Mouse (Mus musculus): ENCODE measurements around the gene Efna4. TPM values are rescaled to one million over a fixed set of nuclear protein-coding genes. Genes with fewer than 3 reads are reported as not detected.

Gene Efna4
- polyA plus RNA-seq, 1 experiment from 2014 or later: 4.3 TPM

- H3K9ac ChIP-seq: no peak overlapping the region
- no peaks in the 10 kb centered on the region for H3K9me3 ChIP-seq
- no peak for ATAC-seq (replicated peaks)
- no peak overlapping the region for H3K4me3 ChIP-seq
- no peak overlapping the region for H3K27ac ChIP-seq
- no peaks in the 10 kb centered on the region for H3K4me1 ChIP-seq
- H3K4me2 ChIP-seq: no peak overlapping the region
- WGBS: 82% methylated on average over 5 of the region's 5 CpGs
- H3K36me3 ChIP-seq (replicated peaks): no peaks in the 10 kb centered on the region
- no peaks in the 10 kb centered on the region for H3K27me3 ChIP-seq (replicated peaks)
These were observed 43.6 kb downstream of the Efna4 start for GRCm38 (mm10) chr3:89294195-89294594.

GRCm38 (mm10) chr3:89293247-89293918, 44.4 kb downstream of the Efna4 start:
- H3K4me2 ChIP-seq: no peak overlapping the region
- H3K9ac ChIP-seq: no peak overlapping the region
- no peaks in the 10 kb centered on the region for H3K4me1 ChIP-seq
- H3K4me3 ChIP-seq: no peak overlapping the region
- WGBS: 91% methylated on average over 11 of the region's 11 CpGs
- H3K27ac ChIP-seq: no peak overlapping the region
- no peaks in the 10 kb centered on the region for H3K27me3 ChIP-seq (replicated peaks)
- H3K36me3 ChIP-seq (replicated peaks): no peaks in the 10 kb centered on the region
- no peak for ATAC-seq (replicated peaks)
- H3K9me3 ChIP-seq: no peaks in the 10 kb centered on the region

- no peak overlapping the region for H3K4me2 ChIP-seq
- 66% methylated on average over 5 of the region's 5 CpGs for WGBS
- H3K4me3 ChIP-seq: no peak overlapping the region
- no peaks in the 10 kb centered on the region for H3K36me3 ChIP-seq (replicated peaks)
- no peak overlapping the region for H3K9ac ChIP-seq
- H3K4me1 ChIP-seq: no peaks in the 10 kb centered on the region
- H3K9me3 ChIP-seq: no peaks in the 10 kb centered on the region
- no peaks in the 10 kb centered on the region for H3K27me3 ChIP-seq (replicated peaks)
- ATAC-seq (replicated peaks): no peak
- no peak overlapping the region for H3K27ac ChIP-seq
These were observed 45.5 kb downstream of the Efna4 start for GRCm38 (mm10) chr3:89292303-89292702.

- H3K4me3 ChIP-seq: no peak overlapping the region
- H3K9ac ChIP-seq: no peak overlapping the region
- no peaks in the 10 kb centered on the region for H3K27me3 ChIP-seq (replicated peaks)
- H3K4me2 ChIP-seq: no peak overlapping the region
- H3K4me1 ChIP-seq: no peaks in the 10 kb centered on the region
- H3K9me3 ChIP-seq: no peaks in the 10 kb centered on the region
- WGBS: 83% methylated on average over 10 of the region's 10 CpGs
- no peak for ATAC-seq (replicated peaks)
- H3K27ac ChIP-seq: no peak overlapping the region
- no peaks in the 10 kb centered on the region for H3K36me3 ChIP-seq (replicated peaks)
These were observed 46.0 kb downstream of the Efna4 start for GRCm38 (mm10) chr3:89291874-89292273.

GRCm38 (mm10) chr3:89288503-89288928, 49.3 kb downstream of the Efna4 start:
- Histone ChIP-seq H3K4me1 (no peaks in the 10 kb centered on the region), H3K9me3 (no peaks in the 10 kb centered on the region), H3K36me3 (replicated peaks) (no peaks in the 10 kb centered on the region), H3K4me3 (no peak overlapping the region), H3K27me3 (replicated peaks) (no peaks in the 10 kb centered on the region), H3K4me2 (no peak overlapping the region), H3K27ac (no peak overlapping the region), H3K9ac (no peak overlapping the region)
- ATAC-seq (replicated peaks): no peak
- 49% methylated on average over 7 of the region's 7 CpGs for WGBS

DNA sequence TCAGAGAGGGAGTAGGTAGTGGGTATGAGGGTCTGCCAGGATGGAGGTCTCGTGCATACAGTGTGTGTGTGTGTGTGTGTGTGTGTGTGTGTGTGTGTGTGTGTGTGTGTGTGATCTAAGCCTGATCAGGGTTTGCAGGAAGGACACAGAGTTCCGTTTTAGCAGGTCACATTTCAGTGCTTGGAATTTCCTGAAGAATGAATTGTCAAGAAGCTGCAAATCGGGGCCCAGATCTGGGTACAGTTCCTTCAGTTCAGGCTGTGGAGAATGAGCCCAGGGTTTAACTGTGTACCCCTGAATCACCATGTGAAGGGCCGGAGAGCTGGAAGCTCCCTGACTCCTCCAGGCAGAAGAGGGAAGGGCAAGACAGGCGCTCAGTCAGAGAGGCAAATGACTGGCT, 50.5 kb downstream of the Efna4 start:
- no peak overlapping the region for H3K4me3 ChIP-seq
- WGBS: 67% methylated on average over 5 of the region's 5 CpGs
- no peak overlapping the region for H3K27ac ChIP-seq
- no peak for ATAC-seq (replicated peaks)
- no peaks in the 10 kb centered on the region for H3K4me1 ChIP-seq
- no peaks in the 10 kb centered on the region for H3K36me3 ChIP-seq (replicated peaks)
- H3K4me2 ChIP-seq: no peak overlapping the region
- H3K27me3 ChIP-seq (replicated peaks): no peaks in the 10 kb centered on the region
- no peak overlapping the region; the same call in 1 of the 2 replicates for H3K9ac ChIP-seq
- H3K9me3 ChIP-seq: no peaks in the 10 kb centered on the region

DNA sequence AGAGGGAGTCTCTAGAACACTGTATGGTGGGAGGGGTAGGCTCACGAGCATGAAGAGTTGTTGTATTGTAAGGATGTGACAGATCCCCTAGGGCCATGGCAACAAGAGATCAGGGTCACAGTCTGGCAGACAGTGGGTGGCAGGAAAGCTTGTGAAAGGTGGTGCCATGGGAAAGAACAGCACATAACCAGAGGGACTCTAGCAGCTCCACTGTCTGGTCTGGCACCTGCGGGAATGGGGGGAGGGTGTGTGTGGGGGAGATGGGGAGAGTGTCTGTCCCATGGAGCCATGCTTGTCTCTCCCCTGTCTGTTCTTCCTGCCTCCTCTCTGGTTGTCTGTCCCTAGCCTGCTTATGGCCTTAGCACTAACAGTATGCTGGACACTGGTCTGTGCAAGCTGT, 52.3 kb downstream of the Efna4 start:
- 31% methylated on average over 2 of the region's 2 CpGs for WGBS
- H3K4me2 ChIP-seq: no peak overlapping the region
- H3K9ac ChIP-seq: no peak overlapping the region
- H3K27ac ChIP-seq: no peak overlapping the region
- ATAC-seq (replicated peaks): no peak
- peaks cover 8% of the 10 kb centered on the region for H3K27me3 ChIP-seq (replicated peaks)
- no peak overlapping the region for H3K4me3 ChIP-seq
- H3K9me3 ChIP-seq: no peaks in the 10 kb centered on the region
- H3K4me1 ChIP-seq: peaks cover 14% of the 10 kb centered on the region
- H3K36me3 ChIP-seq (replicated peaks): no peaks in the 10 kb centered on the region

GRCm38 (mm10) chr3:89284261-89284660, 53.6 kb downstream of the Efna4 start:
- peaks cover 8% of the 10 kb centered on the region for H3K27me3 ChIP-seq (replicated peaks)
- no peak overlapping the region for H3K27ac ChIP-seq
- WGBS: 82% methylated on average over 3 of the region's 3 CpGs
- no peaks in the 10 kb centered on the region for H3K36me3 ChIP-seq (replicated peaks)
- H3K4me2 ChIP-seq: no peak overlapping the region
- peaks cover 26% of the 10 kb centered on the region for H3K4me1 ChIP-seq
- no peak overlapping the region for H3K9ac ChIP-seq
- H3K4me3 ChIP-seq: no peak overlapping the region
- H3K9me3 ChIP-seq: no peaks in the 10 kb centered on the region
- no peak for ATAC-seq (replicated peaks)

Other genes starting within 250 kb of the Efna4 start
- gene Rusc1, start 244.7 kb downstream of the Efna4 start, polyA plus RNA-seq (2015; fragmentation: Nextera tagmentation; extraction: Ambion mirVana): 111 and 113 TPM in 2 replicates
- 0.11 TPM in 1 of 2 replicates, not detected in the other for gene Gm43738, start 236.9 kb downstream of the Efna4 start, polyA plus RNA-seq (2015; fragmentation: Nextera tagmentation; extraction: Ambion mirVana)
- gene Fdps, start 236.1 kb downstream of the Efna4 start, polyA plus RNA-seq (2015; fragmentation: Nextera tagmentation; extraction: Ambion mirVana): 461 and 488 TPM in 2 replicates
- gene Pklr, start 201.9 kb downstream of the Efna4 start, polyA plus RNA-seq (2015; fragmentation: Nextera tagmentation; extraction: Ambion mirVana): 0.05 and 0.14 TPM in 2 replicates
- gene Hcn3, start 177.8 kb downstream of the Efna4 start, polyA plus RNA-seq (2015; fragmentation: Nextera tagmentation; extraction: Ambion mirVana): 59.6 and 59.8 TPM in 2 replicates
- gene Clk2, start 173.2 kb downstream of the Efna4 start, polyA plus RNA-seq (2015; fragmentation: Nextera tagmentation; extraction: Ambion mirVana): 22.4 and 26.7 TPM in 2 replicates
- 144 and 146 TPM in 2 replicates for gene Scamp3, start 160.6 kb downstream of the Efna4 start, polyA plus RNA-seq (2015; fragmentation: Nextera tagmentation; extraction: Ambion mirVana)
- 33.5 and 37.5 TPM in 2 replicates for gene Fam189b, start 154.9 kb downstream of the Efna4 start, polyA plus RNA-seq (2015; fragmentation: Nextera tagmentation; extraction: Ambion mirVana)
- 50.3 and 51.0 TPM in 2 replicates for gene Gba, start 135.1 kb downstream of the Efna4 start, polyA plus RNA-seq (2015; fragmentation: Nextera tagmentation; extraction: Ambion mirVana)
- 58.7 and 58.8 TPM in 2 replicates for gene Thbs3, start 122.8 kb downstream of the Efna4 start, polyA plus RNA-seq (2015; fragmentation: Nextera tagmentation; extraction: Ambion mirVana)
- 159 and 161 TPM in 2 replicates for gene Mtx1, start 110.9 kb downstream of the Efna4 start, polyA plus RNA-seq (2015; fragmentation: Nextera tagmentation; extraction: Ambion mirVana)
- gene Muc1, start 109.0 kb downstream of the Efna4 start, polyA plus RNA-seq (2015; fragmentation: Nextera tagmentation; extraction: Ambion mirVana): 0.93 and 1.3 TPM in 2 replicates
- 177 and 185 TPM in 2 replicates for gene Krtcap2, start 92.1 kb downstream of the Efna4 start, polyA plus RNA-seq (2015; fragmentation: Nextera tagmentation; extraction: Ambion mirVana)
- 95.9 and 97.9 TPM in 2 replicates for gene Trim46, start 91.7 kb downstream of the Efna4 start, polyA plus RNA-seq (2015; fragmentation: Nextera tagmentation; extraction: Ambion mirVana)
- 65.8 and 69.1 TPM in 2 replicates for gene Dpm3, start 78.7 kb downstream of the Efna4 start, polyA plus RNA-seq (2015; fragmentation: Nextera tagmentation; extraction: Ambion mirVana)
- 31.4 and 37.5 TPM in 2 replicates for gene Slc50a1, start 67.5 kb downstream of the Efna4 start, polyA plus RNA-seq (2015; fragmentation: Nextera tagmentation; extraction: Ambion mirVana)
- gene Efna1, start 56.9 kb downstream of the Efna4 start, polyA plus RNA-seq (2015; fragmentation: Nextera tagmentation; extraction: Ambion mirVana): 8.0 and 10.2 TPM in 2 replicates
- 40.5 and 43.0 TPM in 2 replicates for gene Efna3, start 15.1 kb downstream of the Efna4 start, polyA plus RNA-seq (2015; fragmentation: Nextera tagmentation; extraction: Ambion mirVana)
- 59.5 and 62.2 TPM in 2 replicates for gene Adam15, start 12.0 kb upstream of the Efna4 start, polyA plus RNA-seq (2015; fragmentation: Nextera tagmentation; extraction: Ambion mirVana)
- 0.14 and 0.17 TPM in 2 replicates for gene Dcst2, start 23.9 kb upstream of the Efna4 start, polyA plus RNA-seq (2015; fragmentation: Nextera tagmentation; extraction: Ambion mirVana)
- 0.89 and 0.99 TPM in 2 replicates for gene Dcst1, start 27.2 kb upstream of the Efna4 start, polyA plus RNA-seq (2015; fragmentation: Nextera tagmentation; extraction: Ambion mirVana)
- gene Zbtb7b, start 56.7 kb upstream of the Efna4 start, polyA plus RNA-seq (2015; fragmentation: Nextera tagmentation; extraction: Ambion mirVana): 0.59 and 0.64 TPM in 2 replicates
- gene Lenep, start 64.8 kb upstream of the Efna4 start, polyA plus RNA-seq (2015; fragmentation: Nextera tagmentation; extraction: Ambion mirVana): 0.22 and 2.3 TPM in 2 replicates
- 35.9 and 36.5 TPM in 2 replicates for gene Flad1, start 73.8 kb upstream of the Efna4 start, polyA plus RNA-seq (2015; fragmentation: Nextera tagmentation; extraction: Ambion mirVana)
- gene Cks1b, start 80.4 kb upstream of the Efna4 start, polyA plus RNA-seq (2015; fragmentation: Nextera tagmentation; extraction: Ambion mirVana): 86.7 and 91.2 TPM in 2 replicates
- gene Shc1, start 80.4 kb upstream of the Efna4 start, polyA plus RNA-seq (2015; fragmentation: Nextera tagmentation; extraction: Ambion mirVana): 17.2 and 19.8 TPM in 2 replicates
- 44.0 and 45.6 TPM in 2 replicates for gene Pygo2, start 92.2 kb upstream of the Efna4 start, polyA plus RNA-seq (2015; fragmentation: Nextera tagmentation; extraction: Ambion mirVana)
- gene Pbxip1, start 98.7 kb upstream of the Efna4 start, polyA plus RNA-seq (2015; fragmentation: Nextera tagmentation; extraction: Ambion mirVana): 15.7 and 18.4 TPM in 2 replicates
- 123 and 132 TPM in 2 replicates for gene Pmvk, start 116.5 kb upstream of the Efna4 start, polyA plus RNA-seq (2015; fragmentation: Nextera tagmentation; extraction: Ambion mirVana)
- 8.5 and 8.7 TPM in 2 replicates for gene Kcnn3, start 182.1 kb upstream of the Efna4 start, polyA plus RNA-seq (2015; fragmentation: Nextera tagmentation; extraction: Ambion mirVana)